Mouse (Mus musculus): ENCODE measurements around the gene Map3k10. TPM values are rescaled to one million over a fixed set of nuclear protein-coding genes. Genes with fewer than 3 reads are reported as not detected.

Gene Map3k10
- polyA plus RNA-seq, 1 experiment from 2014 or later: 9.2 TPM

GRCm38 (mm10) chr7:27675222-27675612 is 819 bp upstream of the Map3k10 start:
- DNase-seq (ENCODE audit: low spot score): no peak
- Histone ChIP-seq H3K4me3 (peak overlapping the region; percentile 99), H3K27me3 (replicated peaks; ENCODE audit: low read depth, poor library complexity, severe bottlenecking) (no peaks in the 10 kb centered on the region), H3K9me3 (no peaks in the 10 kb centered on the region), H3K4me1 (peaks cover 32% of the 10 kb centered on the region), H3K36me3 (replicated peaks) (peaks cover 20% of the 10 kb centered on the region), H3K27ac (replicated peaks) (0 out of 2 replicates have a peak overlapping the region, but pooled peaks have one; percentile 94)
- 30% methylated on average over 14 of the region's 14 CpGs for WGBS

- no peak for DNase-seq (ENCODE audit: low spot score)
- Histone ChIP-seq H3K9me3 (no peaks in the 10 kb centered on the region), H3K4me1 (peaks cover 32% of the 10 kb centered on the region), H3K27ac (replicated peaks) (peak overlapping the region; percentile 94), H3K27me3 (replicated peaks; ENCODE audit: low read depth, poor library complexity, severe bottlenecking) (no peaks in the 10 kb centered on the region), H3K36me3 (replicated peaks) (peaks cover 24% of the 10 kb centered on the region), H3K4me3 (peak overlapping the region; percentile 99)
- under 1% methylated on average over 38 of the region's 38 CpGs for WGBS
Observed at GRCm38 (mm10) chr7:27674195-27674521, 240 bp downstream of the Map3k10 start.

- WGBS: 2% methylated on average over 48 of the region's 52 CpGs
- Histone ChIP-seq H3K27ac (replicated peaks) (peak overlapping the region; percentile 94), H3K27me3 (replicated peaks; ENCODE audit: low read depth, poor library complexity, severe bottlenecking) (no peaks in the 10 kb centered on the region), H3K4me1 (peaks cover 32% of the 10 kb centered on the region), H3K36me3 (replicated peaks) (peaks cover 27% of the 10 kb centered on the region), H3K9me3 (no peaks in the 10 kb centered on the region), H3K4me3 (peak overlapping the region; percentile 99)
- DNase-seq (ENCODE audit: low spot score): peak; percentile 43
Observed at GRCm38 (mm10) chr7:27673575-27674131, 745 bp downstream of the Map3k10 start.

DNA sequence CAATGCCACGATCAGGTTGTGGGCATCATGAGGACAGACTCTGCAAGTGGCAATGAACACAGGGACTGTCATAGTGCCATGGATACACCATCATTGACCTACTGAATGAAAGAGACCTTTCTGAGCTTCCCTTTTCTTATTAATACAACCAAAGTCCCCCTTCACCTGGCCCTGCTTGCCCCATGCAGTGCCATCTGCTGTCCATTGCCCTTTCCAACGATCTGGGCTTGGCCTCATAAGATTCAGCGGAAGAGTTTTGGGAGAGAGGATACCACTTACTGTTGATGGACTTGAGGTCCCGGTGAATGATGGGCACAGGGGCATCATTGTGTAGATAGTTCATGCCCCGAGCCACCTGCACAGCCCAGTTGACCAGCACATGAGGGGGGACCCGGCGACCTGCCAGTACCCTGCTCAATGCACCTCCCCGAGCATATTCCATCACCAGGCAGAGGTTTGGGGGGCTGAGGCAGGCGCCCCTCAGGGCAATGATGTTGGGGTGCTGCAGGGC is 1.3 kb downstream of the Map3k10 start:
- no peaks in the 10 kb centered on the region for H3K27me3 ChIP-seq (replicated peaks; ENCODE audit: low read depth, poor library complexity, severe bottlenecking)
- 63% methylated on average over 9 of the region's 9 CpGs for WGBS

DNA sequence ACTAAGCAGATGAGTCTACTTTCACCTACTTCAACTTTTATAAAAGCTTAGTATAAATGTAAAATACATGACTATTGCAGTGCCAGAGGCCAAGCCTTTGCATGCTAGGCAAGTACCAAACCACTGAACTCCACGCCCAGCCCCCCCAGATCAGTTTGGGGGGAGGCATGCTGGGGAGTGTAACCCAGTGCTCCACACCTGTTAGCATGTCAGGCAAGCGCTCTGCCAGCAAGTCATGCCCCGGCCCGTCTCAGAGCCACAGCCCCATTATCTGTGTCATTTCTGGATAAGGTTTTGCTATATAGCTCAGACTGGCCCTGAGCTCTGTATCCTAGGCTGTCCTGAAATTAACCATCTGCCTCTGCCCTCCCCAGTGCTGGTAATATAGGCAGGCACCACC is 12.4 kb downstream of the Map3k10 start:
- peaks cover 89% of the 10 kb centered on the region for H3K36me3 ChIP-seq (replicated peaks)
- peaks cover 41% of the 10 kb centered on the region for H3K27me3 ChIP-seq (replicated peaks; ENCODE audit: low read depth, poor library complexity, severe bottlenecking)

More for the DNA sequence above, 1.3 kb downstream of the Map3k10 start:
- Histone ChIP-seq H3K4me1 (peaks cover 32% of the 10 kb centered on the region), H3K36me3 (replicated peaks) (peaks cover 33% of the 10 kb centered on the region), H3K9me3 (no peaks in the 10 kb centered on the region), H3K4me3 (peak overlapping the region; percentile 99), H3K27ac (replicated peaks) (no peak overlapping the region)
- DNase-seq (ENCODE audit: low spot score): no peak

GRCm38 (mm10) chr7:27658712-27659663 is 15.4 kb downstream of the Map3k10 start:
- H3K27ac ChIP-seq (replicated peaks): no peak overlapping the region
- peaks cover 72% of the 10 kb centered on the region for H3K27me3 ChIP-seq (replicated peaks; ENCODE audit: low read depth, poor library complexity, severe bottlenecking)
- no peak overlapping the region for H3K4me3 ChIP-seq
- peaks cover 73% of the 10 kb centered on the region for H3K36me3 ChIP-seq (replicated peaks)
- peaks cover 10% of the 10 kb centered on the region for H3K4me1 ChIP-seq
- no peaks in the 10 kb centered on the region for H3K9me3 ChIP-seq
- no peak for DNase-seq (ENCODE audit: low spot score)
- 61% methylated on average over 14 of the region's 14 CpGs for WGBS

More for the DNA sequence above, 12.4 kb downstream of the Map3k10 start:
- no peak for DNase-seq (ENCODE audit: low spot score)
- H3K4me1 ChIP-seq: peaks cover 6% of the 10 kb centered on the region; the same call in 1 of the 2 replicates
- no peak overlapping the region for H3K27ac ChIP-seq (replicated peaks)
- WGBS: 93% methylated on average over 4 of the region's 4 CpGs
- H3K4me3 ChIP-seq: no peak overlapping the region
- no peaks in the 10 kb centered on the region for H3K9me3 ChIP-seq

DNA sequence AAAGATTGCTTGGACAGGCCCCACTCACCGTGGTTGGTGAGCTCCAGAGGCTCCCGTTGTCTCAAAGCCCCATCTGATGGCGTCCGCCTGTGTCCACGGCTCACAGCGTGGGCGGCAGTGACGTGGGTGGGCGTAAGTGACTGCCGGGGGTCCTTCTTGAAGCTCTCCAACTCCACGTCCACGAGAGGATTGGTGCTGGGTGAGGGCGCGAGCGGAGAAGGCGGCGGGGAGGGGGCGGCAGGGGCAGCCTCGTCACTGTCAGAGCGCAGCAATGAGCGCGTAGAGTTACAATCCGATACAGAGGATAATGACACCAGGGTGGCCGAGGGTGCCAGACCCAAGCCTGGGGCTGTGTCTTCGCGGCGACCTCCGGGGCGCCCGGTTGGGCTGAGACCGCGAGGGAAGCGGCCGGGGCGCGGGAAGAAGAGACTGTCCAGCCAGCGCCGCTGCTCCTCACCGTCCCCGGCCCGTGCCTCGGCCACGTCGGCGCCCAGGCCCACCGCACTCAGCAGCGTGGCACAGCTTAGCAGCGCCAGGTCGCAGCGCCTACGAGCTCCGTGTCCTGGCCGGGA is 16.5 kb downstream of the Map3k10 start:
- 0 out of 2 replicates have a peak overlapping the region, but pooled peaks have one; percentile 6 for H3K4me3 ChIP-seq
- peaks cover 82% of the 10 kb centered on the region for H3K27me3 ChIP-seq (replicated peaks; ENCODE audit: low read depth, poor library complexity, severe bottlenecking)
- peaks cover 16% of the 10 kb centered on the region for H3K4me1 ChIP-seq
- 24% methylated on average over 53 of the region's 53 CpGs for WGBS
- no peak overlapping the region for H3K27ac ChIP-seq (replicated peaks)
- H3K9me3 ChIP-seq: no peaks in the 10 kb centered on the region
- DNase-seq (ENCODE audit: low spot score): no peak
- peaks cover 68% of the 10 kb centered on the region for H3K36me3 ChIP-seq (replicated peaks)

- no peak overlapping the region for H3K4me3 ChIP-seq
- H3K9me3 ChIP-seq: no peaks in the 10 kb centered on the region
- peaks cover 91% of the 10 kb centered on the region for H3K27me3 ChIP-seq (replicated peaks; ENCODE audit: low read depth, poor library complexity, severe bottlenecking)
- H3K4me1 ChIP-seq: peaks cover 16% of the 10 kb centered on the region
- no peak overlapping the region for H3K27ac ChIP-seq (replicated peaks)
- WGBS: 88% methylated on average over 16 of the region's 16 CpGs
- H3K36me3 ChIP-seq (replicated peaks): peaks cover 58% of the 10 kb centered on the region
- no peak for DNase-seq (ENCODE audit: low spot score)
Observed at GRCm38 (mm10) chr7:27656600-27656999, 17.8 kb downstream of the Map3k10 start.

- Histone ChIP-seq H3K4me3 (no peak overlapping the region), H3K36me3 (replicated peaks) (peaks cover 48% of the 10 kb centered on the region), H3K4me1 (peaks cover 17% of the 10 kb centered on the region), H3K9me3 (no peaks in the 10 kb centered on the region), H3K27ac (replicated peaks) (no peak overlapping the region), H3K27me3 (replicated peaks; ENCODE audit: low read depth, poor library complexity, severe bottlenecking) (peaks cover 85% of the 10 kb centered on the region)
- DNase-seq (ENCODE audit: low spot score): no peak
- 79% methylated on average over 11 of the region's 11 CpGs for WGBS
Observed at GRCm38 (mm10) chr7:27655545-27655944, 18.9 kb downstream of the Map3k10 start.

DNA sequence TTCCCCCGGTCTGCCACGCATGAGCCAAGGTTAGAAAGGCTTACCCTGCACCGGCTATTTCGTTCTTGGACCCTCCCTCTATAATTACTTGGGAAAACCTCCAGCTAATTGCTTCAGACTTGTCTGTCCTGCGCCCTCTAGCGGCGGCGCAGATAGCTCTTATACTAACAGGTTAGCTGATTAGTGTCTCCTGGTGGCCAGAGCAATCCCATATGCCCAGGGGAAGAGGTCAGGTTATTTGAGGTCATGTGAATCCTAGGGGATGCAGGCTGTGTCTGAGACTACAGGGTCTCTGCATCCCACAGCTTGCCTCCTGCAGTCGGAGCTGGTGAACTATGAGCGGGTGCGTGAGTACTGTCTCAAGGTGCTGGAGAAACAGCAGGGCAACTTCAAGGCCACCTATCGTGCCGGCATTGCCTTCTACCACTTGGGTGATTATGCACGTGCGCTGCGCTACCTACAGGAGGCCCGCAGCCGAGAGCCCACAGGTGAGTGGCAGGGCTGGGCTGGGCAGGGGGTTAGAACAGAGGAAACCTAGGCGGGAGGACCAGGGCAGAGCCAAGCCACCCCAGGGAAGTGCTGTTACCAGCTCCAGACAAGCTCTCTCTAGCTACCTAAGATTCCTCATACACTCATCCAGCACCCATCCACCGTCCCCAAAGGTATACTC is 19.7 kb downstream of the Map3k10 start:
- Histone ChIP-seq H3K4me3 (0 out of 2 replicates have a peak overlapping the region, but pooled peaks have one; percentile 57), H3K27me3 (replicated peaks; ENCODE audit: low read depth, poor library complexity, severe bottlenecking) (peaks cover 77% of the 10 kb centered on the region), H3K27ac (replicated peaks) (no peak overlapping the region), H3K9me3 (no peaks in the 10 kb centered on the region), H3K4me1 (peaks cover 21% of the 10 kb centered on the region), H3K36me3 (replicated peaks) (peaks cover 40% of the 10 kb centered on the region)
- DNase-seq (ENCODE audit: low spot score): no peak
- WGBS: 67% methylated on average over 20 of the region's 20 CpGs

DNA sequence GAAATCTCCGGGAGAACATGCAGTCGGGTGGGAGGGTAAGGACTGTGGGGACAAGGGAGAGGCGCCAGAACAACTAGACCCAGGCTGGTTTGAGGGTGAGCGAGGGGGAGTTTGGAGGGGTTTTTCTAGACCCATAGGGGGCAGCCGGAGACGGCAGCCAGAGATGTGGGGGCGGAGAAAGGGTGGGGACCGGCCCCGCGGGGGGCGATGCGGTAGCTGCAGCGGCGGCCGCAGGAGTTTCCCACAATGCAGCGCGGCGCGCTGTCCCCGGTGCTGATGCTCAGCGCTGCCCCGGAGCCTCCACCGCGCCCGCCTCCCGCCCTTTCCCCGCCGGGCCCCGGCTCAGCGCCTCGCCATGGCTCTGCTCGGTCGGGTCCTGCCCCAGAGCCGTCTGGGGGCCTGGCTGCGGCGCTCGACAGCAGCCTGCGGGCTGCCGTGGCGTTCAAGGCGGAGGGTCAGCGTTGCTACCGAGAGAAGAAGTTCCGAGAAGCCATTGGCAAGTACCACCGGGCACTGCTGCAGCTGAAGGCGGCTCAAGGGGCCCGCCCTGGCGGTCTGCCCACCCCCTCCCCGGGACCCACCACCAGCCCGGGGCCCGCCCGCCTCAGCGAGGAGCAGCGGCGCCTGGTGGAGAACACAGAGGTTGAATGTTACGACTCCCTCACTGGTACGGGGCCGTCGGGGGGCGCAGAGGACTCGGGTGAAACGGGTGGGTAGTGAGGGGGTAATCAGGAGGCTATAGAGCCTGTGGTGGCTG is 20.5 kb downstream of the Map3k10 start, which contains the start of gene Ttc9b:
Gene Ttc9b, plus strand, starts transcription at position 235 of the 757 bp plus-strand sequence.
- peaks cover 68% of the 10 kb centered on the region for H3K27me3 ChIP-seq (replicated peaks; ENCODE audit: low read depth, poor library complexity, severe bottlenecking)
- 4% methylated on average over 62 of the region's 62 CpGs for WGBS
- no peak within 1 kb of the TSS for H3K27ac ChIP-seq (replicated peaks)

More for the DNA sequence above, 20.5 kb downstream of the Map3k10 start, which contains the start of gene Ttc9b:
- peaks cover 32% of the 10 kb centered on the region for H3K36me3 ChIP-seq (replicated peaks)
- no peaks in the 10 kb centered on the region for H3K9me3 ChIP-seq
- peaks cover 21% of the 10 kb centered on the region for H3K4me1 ChIP-seq
- H3K4me3 ChIP-seq: peak within 1 kb of the TSS; percentile 57
- DNase-seq (ENCODE audit: low spot score): peak; percentile 80

Measured in embryonic facial prominence, embryonic 10.5 days (tissue).